Mouse (Mus musculus) hindbrain, embryonic 14.5 days (tissue): ENCODE data around the gene Mrpl52. TPM values are rescaled to one million over a fixed set of nuclear protein-coding genes. Genes with fewer than 3 reads are reported as not detected.

Experiments used
- ATAC-seq: fragments of 200-750 bp; cut with Nextera tagmentation; 2 replicates; pipeline ENCODE4 v1.8.0; 2017; ENCODE audit warnings: moderate number of reproducible peaks, mild to moderate bottlenecking, moderate TSS enrichment, moderate library complexity; ENCODE audit not compliant: low FRiP score
- DNase-seq: peaks from one replicate; pipeline ENCODE4 v3.0.0-alpha.2; 2015; ENCODE audit warnings: low spot score
- H3K27ac ChIP-seq: fragments of 300-500 bp; sonication (generic); 2 replicates; pipeline ENCODE4 v1.5.1; 2014; ENCODE audit warnings: mild to moderate bottlenecking, moderate library complexity
- H3K27me3 ChIP-seq: fragments of 300-500 bp; sonication (generic); 2 replicates; pipeline ENCODE4 v1.6.1; 2014; ENCODE audit warnings: mild to moderate bottlenecking, low read length, mixed read lengths; ENCODE audit not compliant: control insufficient read depth, insufficient read depth
- H3K36me3 ChIP-seq: fragments of 300-500 bp; sonication (generic); replicated peaks from 2 replicates; pipeline ENCODE4 v1.6.1; 2014; ENCODE audit not compliant: control insufficient read depth, insufficient read depth
- H3K4me1 ChIP-seq: fragments of 300-500 bp; sonication (generic); replicated peaks from 2 replicates; pipeline ENCODE4 v1.6.1; 2014; ENCODE audit warnings: antibody characterized with exemption, low read length, mixed read lengths; ENCODE audit not compliant: control insufficient read depth, insufficient read depth
- H3K4me2 ChIP-seq: fragments of 300-500 bp; sonication (generic); replicated peaks from 2 replicates; pipeline ENCODE4 v1.6.1; 2014; ENCODE audit warnings: mild to moderate bottlenecking, moderate library complexity
- H3K4me3 ChIP-seq: fragments of 300-500 bp; sonication (generic); replicated peaks from 2 replicates; pipeline ENCODE4 v1.5.1; 2014; ENCODE audit warnings: mild to moderate bottlenecking, low read length
- H3K9ac ChIP-seq: fragments of 300-500 bp; sonication (generic); 2 replicates; pipeline ENCODE4 v1.6.1; 2014
- H3K9me3 ChIP-seq: fragments of 300-500 bp; sonication (generic); 2 replicates; pipeline ENCODE4 v1.6.1; 2016; ENCODE audit warnings: low read length; ENCODE audit not compliant: control insufficient read depth
- WGBS: fragments of 180-500 bp; shearing (Covaris S2); extraction: QIAGEN DNeasy Blood & Tissue Kit; methylation state at CpG from one replicate; pipeline ENCODE4 v1.1.7; 2014; 5-methylcytosine and 5-hydroxymethylcytosine counted together
- polyA plus RNA-seq: library from polyadenylated mRNA; unstranded; fragments of >200 nt; fragmentation: Nextera tagmentation; extraction: Ambion mirVana; gene quantifications from 2 replicates; pipeline ENCODE4 v1.2.1, GENCODE M21; 2014

The Mrpl52 gene
- polyA plus RNA-seq, 1 experiment from 2014 or later = 308 TPM

- ATAC-seq (no peak), DNase-seq (no peak)
- Histone ChIP-seq H3K9ac (no peak overlapping the region), H3K4me1 (no peaks in the 10 kb centered on the region), H3K36me3 (no peaks in the 10 kb centered on the region), H3K9me3 (no peaks in the 10 kb centered on the region), H3K4me3 (no peak overlapping the region), H3K27ac (no peak overlapping the region), H3K4me2 (no peak overlapping the region), H3K27me3 (no peaks in the 10 kb centered on the region)
- WGBS = 64% methylated on average over 6 of the region's 6 CpGs
Measured at GRCm38 (mm10) chr14:54387546-54387945, 39.2 kb upstream of the Mrpl52 start.

DNA sequence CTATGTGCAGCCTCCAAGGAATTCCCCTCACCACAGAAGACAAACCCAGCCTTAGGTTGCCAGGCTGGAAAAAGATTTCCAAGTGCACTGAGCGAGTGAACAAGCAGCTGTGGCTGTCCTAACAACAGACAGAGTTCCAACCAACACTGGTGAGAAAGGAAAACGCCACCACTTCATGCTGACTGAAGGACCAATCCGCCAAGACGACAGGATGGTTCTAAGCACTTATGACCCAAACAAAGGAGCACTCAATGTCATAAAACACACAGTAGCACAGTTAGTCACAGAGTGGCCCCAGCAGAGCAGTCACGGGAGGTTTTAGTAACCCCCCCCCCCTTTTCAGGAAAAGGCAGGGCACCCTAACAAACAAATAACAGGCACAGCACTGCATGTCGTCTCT, 35.9 kb upstream of the Mrpl52 start:
- 69% methylated on average over 6 of the region's 6 CpGs for WGBS
- H3K4me3 ChIP-seq = no peak overlapping the region
- H3K36me3 ChIP-seq = no peaks in the 10 kb centered on the region
- H3K4me2 ChIP-seq = no peak overlapping the region
- no peak overlapping the region for H3K9ac ChIP-seq
- H3K27me3 ChIP-seq = no peaks in the 10 kb centered on the region
- no peaks in the 10 kb centered on the region for H3K4me1 ChIP-seq
- DNase-seq (no peak), ATAC-seq (no peak)
- H3K27ac ChIP-seq = no peak overlapping the region
- no peaks in the 10 kb centered on the region for H3K9me3 ChIP-seq

DNA sequence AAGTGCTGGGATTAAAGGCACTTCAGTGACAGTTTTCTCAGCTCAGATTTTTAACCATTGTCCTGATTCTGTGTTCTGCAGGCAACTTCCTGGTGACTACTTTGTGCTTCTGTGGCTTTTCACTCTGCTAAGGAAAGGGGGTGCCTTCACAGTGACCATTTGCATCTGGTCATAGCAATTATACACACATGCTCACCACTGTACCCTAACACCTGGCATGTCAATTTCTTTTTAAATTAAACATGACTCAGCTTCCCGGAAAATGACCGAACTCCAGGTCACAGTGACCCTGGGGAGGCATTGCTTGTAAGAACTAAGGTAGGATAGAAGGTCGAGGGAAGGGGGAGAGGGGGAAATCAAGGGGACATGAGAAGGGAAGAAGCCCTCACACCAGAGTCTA, 32.9 kb upstream of the Mrpl52 start:
- 84% methylated on average over 3 of the region's 3 CpGs for WGBS

GRCm38 (mm10) chr14:54394309-54394708, 32.4 kb upstream of the Mrpl52 start:
- Histone ChIP-seq H3K4me3 (no peak overlapping the region), H3K36me3 (no peaks in the 10 kb centered on the region), H3K4me2 (no peak overlapping the region), H3K27me3 (no peaks in the 10 kb centered on the region), H3K27ac (no peak overlapping the region), H3K4me1 (no peaks in the 10 kb centered on the region), H3K9me3 (no peaks in the 10 kb centered on the region), H3K9ac (no peak overlapping the region)
- no peak for ATAC-seq
- DNase-seq = no peak

More for the DNA sequence above, 32.9 kb upstream of the Mrpl52 start:
- DNase-seq = no peak
- ATAC-seq = no peak
- no peak overlapping the region for H3K4me3 ChIP-seq
- no peaks in the 10 kb centered on the region for H3K9me3 ChIP-seq
- no peaks in the 10 kb centered on the region for H3K36me3 ChIP-seq
- no peaks in the 10 kb centered on the region for H3K27me3 ChIP-seq
- no peak overlapping the region for H3K4me2 ChIP-seq
- H3K4me1 ChIP-seq = no peaks in the 10 kb centered on the region
- H3K27ac ChIP-seq = no peak overlapping the region
- H3K9ac ChIP-seq = no peak overlapping the region

DNA sequence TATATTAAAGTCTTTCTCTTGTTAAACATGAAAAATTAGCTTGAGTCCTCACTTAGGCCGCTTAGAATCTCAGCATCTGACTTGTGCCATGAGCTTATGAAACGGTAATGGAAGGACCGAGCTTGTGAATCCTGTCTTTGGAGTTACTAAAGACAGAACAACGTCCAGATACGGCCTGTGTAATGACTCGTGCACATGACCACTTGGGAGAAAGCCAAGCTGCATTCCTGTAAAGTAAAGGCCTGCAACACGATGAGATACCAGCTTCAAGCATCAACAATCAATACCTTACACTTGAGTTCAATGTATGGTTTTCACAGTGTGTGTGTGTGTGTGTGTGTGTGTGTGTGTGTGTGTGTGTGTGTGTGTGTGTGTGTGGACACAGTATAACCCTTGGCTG, 30.0 kb upstream of the Mrpl52 start:
- WGBS = 87% methylated on average over 7 of the region's 7 CpGs
- Histone ChIP-seq H3K9ac (no peak overlapping the region), H3K4me1 (no peaks in the 10 kb centered on the region), H3K9me3 (no peaks in the 10 kb centered on the region), H3K36me3 (no peaks in the 10 kb centered on the region), H3K4me3 (no peak overlapping the region), H3K27me3 (no peaks in the 10 kb centered on the region), H3K4me2 (no peak overlapping the region), H3K27ac (no peak overlapping the region)
- no peak for ATAC-seq
- no peak for DNase-seq

DNA sequence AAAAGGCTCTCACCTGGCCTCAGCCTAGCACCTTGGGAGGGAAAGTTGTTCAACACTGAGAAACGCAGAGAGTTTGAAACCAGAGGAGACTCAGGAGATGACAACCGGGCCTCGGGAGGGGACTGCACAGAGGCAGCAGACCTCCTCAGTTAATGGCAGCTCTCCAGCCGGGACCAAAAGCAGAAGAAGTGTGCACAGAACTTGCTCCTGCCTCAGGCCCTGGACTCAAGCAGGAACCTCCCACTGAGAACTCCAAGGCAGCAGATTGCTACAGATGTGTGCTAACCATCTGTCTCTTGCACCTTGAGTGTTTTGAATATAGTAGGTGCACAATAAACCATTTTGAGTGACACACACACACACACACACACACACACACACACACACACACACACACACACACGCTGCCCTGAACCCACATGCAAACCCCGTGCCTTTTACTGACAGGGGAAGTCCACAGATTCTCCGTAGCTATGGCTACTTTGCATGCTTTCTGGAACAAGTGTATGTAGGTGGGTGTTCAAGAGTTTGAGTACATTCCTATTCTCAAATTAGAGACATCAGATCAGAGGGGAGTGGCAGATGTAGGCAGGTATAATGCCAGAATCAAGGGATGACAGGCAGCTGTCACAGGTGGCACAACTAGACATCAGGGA, 28.7 kb upstream of the Mrpl52 start:
- 82% methylated on average over 7 of the region's 7 CpGs for WGBS
- Histone ChIP-seq H3K27ac (no peak overlapping the region), H3K27me3 (no peaks in the 10 kb centered on the region), H3K9ac (no peak overlapping the region), H3K4me1 (no peaks in the 10 kb centered on the region), H3K4me2 (no peak overlapping the region), H3K36me3 (no peaks in the 10 kb centered on the region), H3K9me3 (no peaks in the 10 kb centered on the region), H3K4me3 (no peak overlapping the region)
- DNase-seq (no peak), ATAC-seq (no peak)

GRCm38 (mm10) chr14:54398528-54398916, 28.2 kb upstream of the Mrpl52 start:
- Histone ChIP-seq H3K4me2 (no peak overlapping the region), H3K36me3 (no peaks in the 10 kb centered on the region), H3K9me3 (no peaks in the 10 kb centered on the region), H3K9ac (no peak overlapping the region), H3K27me3 (no peaks in the 10 kb centered on the region), H3K4me3 (no peak overlapping the region), H3K4me1 (no peaks in the 10 kb centered on the region), H3K27ac (no peak overlapping the region)
- 86% methylated on average over 7 of the region's 7 CpGs for WGBS
- no peak for ATAC-seq
- no peak for DNase-seq

- H3K36me3 ChIP-seq = no peaks in the 10 kb centered on the region
- no peak overlapping the region for H3K9ac ChIP-seq
- WGBS = 70% methylated on average over 8 of the region's 8 CpGs
- H3K4me1 ChIP-seq = no peaks in the 10 kb centered on the region
- no peaks in the 10 kb centered on the region for H3K9me3 ChIP-seq
- no peak overlapping the region for H3K27ac ChIP-seq
- DNase-seq (no peak), ATAC-seq (no peak)
- no peak overlapping the region for H3K4me3 ChIP-seq
- no peaks in the 10 kb centered on the region for H3K27me3 ChIP-seq
- no peak overlapping the region for H3K4me2 ChIP-seq
Measured at GRCm38 (mm10) chr14:54398921-54399382, 27.8 kb upstream of the Mrpl52 start.

- H3K36me3 ChIP-seq = no peaks in the 10 kb centered on the region
- H3K4me1 ChIP-seq = no peaks in the 10 kb centered on the region
- 87% methylated on average over 3 of the region's 3 CpGs for WGBS
- H3K9ac ChIP-seq = no peak overlapping the region
- H3K27me3 ChIP-seq = no peaks in the 10 kb centered on the region
- no peak overlapping the region for H3K27ac ChIP-seq
- no peak overlapping the region for H3K4me3 ChIP-seq
- no peaks in the 10 kb centered on the region for H3K9me3 ChIP-seq
- no peak for ATAC-seq
- DNase-seq = no peak
- H3K4me2 ChIP-seq = no peak overlapping the region
Measured at GRCm38 (mm10) chr14:54401723-54402122, 25.0 kb upstream of the Mrpl52 start.
